Mouse (Mus musculus) adrenal gland, adult 8-10 months (tissue): Measurements from ENCODE around the gene Amotl2. TPM values are rescaled to one million over a fixed set of nuclear protein-coding genes. Genes with fewer than 3 reads are reported as not detected.

Source experiments
- DNase-seq: peaks from one replicate; pipeline ENCODE4 v3.0.0; 2022
- total RNA-seq, 4 experiments: library from RNA; stranded (reverse); gene quantifications; 2 replicates each; pipeline ENCODE4 v1.2.4; 2022

Gene Amotl2
- 100 to 1,000 TPM in 2 of 4 experiments, 10 to 100 TPM in 2; 77.4 to 388 (median 110) TPM for total RNA-seq

DNA sequence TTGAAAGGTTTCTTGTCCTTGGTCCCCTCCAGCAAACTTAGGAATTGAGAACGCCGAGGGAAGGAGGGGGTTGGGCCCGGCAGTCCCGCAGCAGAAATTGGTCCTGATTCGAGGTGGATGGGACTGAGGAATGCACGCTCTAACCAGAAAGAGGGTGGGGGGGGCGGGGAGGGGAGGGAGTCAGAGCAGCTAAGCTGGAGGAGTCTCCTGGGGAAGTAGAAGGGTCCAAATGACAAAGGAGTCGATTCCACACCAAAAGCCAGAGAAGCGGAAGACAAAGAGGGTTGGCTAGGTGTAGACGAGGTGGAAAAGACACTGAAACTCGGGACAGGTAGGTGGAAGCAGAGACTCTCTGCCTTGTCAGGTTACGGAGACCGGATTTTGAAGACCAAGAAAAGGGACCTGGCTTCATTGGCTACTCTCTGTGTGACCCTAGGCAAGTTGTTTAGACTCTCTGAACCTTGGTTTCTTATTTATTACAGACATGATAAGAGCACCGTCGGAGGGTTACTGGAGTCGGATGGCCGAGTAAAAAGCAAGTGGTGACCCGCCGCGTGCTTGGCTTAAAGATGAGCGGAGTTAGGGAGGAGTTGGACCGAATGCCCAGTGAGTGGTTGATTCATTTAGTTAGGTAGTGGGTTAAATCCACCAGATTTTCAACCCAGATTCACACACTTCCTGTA is at the start of gene Amotl2:
Amotl2 (plus strand) TSS at position 192 of the 683 bp plus-strand sequence.
- DNase-seq: no peak

DNA sequence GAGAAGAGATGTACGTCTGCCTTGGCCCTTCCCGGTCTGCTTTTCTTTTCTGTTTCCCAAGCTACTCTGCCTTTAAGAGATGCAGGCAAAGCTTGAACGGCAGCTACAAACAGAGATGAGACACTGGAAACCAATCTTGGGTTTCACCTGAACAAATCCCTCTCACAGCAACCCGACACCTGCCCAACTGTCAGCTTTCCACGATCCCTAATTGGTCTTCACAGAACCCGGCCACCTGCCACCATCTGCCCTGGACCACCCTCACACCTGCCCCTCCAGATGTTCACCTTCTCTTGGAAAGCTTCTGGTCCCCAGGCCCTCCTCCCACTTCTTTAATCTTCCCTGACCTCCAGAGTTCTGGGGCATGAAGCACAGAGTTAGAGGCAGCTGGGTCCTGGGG is 48.4 kb upstream of the Amotl2 start:
- DNase-seq: no peak

DNA sequence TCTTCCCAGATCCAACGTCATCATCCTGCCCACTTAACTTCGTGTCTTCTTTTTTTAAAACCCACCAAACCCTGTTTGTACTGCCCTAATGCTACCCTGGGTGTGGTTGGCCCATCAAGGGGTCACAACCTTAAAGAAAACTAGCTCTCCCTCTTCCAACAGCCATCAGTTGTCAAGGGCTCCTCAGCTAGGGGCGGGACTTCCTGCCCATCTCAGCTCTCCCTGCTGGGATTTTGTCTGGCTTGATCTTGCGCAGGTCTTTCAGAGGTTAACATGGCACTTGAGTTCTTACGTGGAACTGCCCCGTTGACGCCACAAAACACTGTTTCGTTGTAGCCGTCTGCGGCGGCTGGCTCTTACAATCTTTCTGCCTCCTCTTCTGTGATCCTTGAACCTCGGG is 47.6 kb upstream of the Amotl2 start:
- no peak for DNase-seq

DNA sequence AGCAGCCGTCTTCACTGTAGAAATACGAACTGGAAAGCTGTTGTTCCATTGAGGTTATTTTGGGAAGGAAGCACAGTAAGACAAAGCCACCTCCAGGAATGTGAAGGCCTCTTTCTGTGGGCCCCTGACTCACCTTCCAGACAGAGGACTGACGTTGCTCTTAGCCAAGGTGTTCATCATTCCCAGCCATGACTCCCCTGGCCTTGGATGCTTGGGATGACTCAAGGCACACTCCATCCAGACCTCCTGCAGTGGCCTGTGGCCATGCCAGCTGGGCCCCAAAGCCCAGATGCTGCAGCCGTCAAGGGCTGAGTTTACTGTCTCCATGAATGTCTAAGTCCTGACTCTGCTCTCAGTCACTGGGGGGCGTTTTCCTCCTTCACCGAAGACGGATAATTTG is 43.1 kb upstream of the Amotl2 start:
- DNase-seq: peak; percentile 49

DNA sequence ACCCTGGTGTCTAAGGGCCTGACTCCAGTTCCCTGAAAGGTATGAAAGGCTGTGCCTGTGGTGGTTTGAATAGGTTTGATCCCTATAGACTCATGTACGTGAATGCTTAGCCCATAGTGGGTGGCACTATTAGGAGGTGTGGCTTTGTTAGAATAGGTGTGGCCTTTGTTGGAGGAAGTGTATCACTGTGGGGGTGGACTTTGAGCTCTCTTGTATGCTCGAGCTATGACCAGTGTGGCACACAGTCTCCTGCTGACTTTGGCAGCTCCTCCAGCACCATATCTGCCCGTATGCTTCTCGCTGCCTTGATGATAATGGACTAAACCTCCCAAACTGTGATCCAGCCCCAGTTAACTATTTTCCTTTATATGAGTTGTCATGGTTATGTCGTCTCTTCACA is 40.5 kb upstream of the Amotl2 start:
- no peak for DNase-seq

DNA sequence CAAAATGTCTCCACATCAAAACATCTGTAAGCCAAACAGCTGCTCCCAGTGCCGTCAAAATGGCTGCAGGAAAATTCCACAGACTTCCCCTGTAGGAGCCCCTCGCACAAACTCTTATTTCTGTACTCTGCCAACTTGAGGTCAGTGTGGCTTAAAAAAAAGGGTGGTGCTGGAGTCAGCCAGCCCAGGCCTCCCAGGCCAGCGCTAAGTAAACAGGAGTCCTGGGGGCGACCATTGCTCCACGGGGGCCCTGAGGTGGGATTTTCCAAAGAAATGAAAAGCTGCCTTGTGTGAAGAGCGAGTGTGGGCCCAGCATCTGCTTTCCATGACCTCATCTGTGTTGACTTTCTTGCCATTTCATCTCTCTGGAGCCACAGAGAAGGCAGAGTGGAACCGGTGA is 35.0 kb upstream of the Amotl2 start:
- DNase-seq: no peak

DNA sequence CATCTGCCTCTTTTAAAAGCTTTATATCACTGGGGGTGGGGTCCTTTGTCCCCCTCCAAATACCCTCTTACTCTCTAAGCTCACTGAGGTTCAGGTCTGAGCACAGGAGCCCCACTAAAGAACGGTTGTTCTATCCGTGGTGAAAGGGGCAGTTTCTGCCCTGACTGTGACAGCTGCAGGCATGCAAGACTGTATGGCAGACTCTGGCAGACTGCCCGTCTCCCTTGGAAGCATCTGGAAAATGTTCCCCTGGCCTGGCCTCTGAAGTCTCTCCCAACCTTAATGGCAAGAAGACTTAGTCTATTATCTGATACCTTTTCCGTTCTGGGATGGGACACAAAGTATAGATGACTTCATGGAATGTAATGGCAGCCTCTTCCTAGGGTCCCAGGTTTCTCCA is 28.5 kb upstream of the Amotl2 start:
- no peak for DNase-seq

DNA sequence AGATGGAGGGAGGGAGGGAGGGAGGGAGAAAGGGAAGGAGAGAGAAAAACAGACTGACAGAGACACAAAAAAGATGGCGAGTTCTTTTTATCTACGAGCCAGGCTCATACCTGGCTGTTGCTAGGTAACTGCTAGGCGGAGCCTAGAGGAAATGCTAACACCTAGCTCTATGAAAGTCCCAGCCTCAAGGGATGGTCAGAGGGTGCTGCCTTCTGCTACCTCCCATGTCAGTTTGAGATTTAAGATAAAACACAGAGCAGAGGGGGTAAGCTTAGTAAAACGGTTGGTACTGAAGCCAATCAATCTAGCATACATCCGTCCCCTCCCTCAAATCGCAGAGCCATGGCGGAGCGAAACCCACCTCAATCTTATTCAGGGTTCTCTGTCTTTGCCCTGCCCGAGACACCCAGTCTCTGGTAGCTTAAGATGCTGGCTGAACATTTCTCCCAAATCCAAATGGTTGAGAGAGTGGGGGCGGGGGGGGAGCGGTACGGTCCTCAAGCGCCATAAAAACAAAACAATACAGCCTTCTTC is 27.0 kb upstream of the Amotl2 start:
- no peak for DNase-seq

DNA sequence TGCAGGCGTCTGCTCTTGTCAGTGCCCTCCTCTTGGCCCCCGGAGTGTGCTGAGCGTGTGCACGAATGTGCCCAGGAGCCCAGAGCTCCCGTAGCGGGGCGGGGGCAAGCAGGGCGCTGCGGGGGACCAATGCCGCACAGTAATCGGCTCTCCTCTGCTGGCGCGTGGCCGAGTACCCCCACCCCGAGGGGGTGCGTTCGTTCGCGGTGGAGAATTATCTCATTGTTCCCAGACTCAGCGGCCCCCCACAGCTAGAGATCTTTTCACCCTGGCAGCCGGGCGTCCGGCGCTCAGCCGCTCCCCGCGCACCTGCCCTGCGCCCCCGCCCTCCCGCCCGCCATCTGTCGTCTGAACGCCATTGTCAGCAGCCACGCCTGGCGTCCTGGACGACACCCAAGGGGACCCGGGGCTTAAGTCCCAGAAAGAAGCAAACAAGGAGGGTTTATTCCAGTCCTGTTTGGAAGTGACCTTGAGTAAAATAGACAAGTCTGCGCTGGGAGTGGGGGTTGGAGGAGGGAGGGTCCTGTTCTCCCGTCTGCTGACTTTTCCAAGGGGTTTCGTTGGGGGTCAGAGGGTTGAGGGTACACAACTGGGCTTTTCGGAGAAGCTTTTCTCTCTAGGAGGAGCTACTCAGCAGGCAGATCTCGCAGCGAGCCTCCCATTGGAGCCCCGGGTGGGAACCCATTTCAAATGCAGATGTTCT is 26.4 kb upstream of the Amotl2 start:
- no peak for DNase-seq

DNA sequence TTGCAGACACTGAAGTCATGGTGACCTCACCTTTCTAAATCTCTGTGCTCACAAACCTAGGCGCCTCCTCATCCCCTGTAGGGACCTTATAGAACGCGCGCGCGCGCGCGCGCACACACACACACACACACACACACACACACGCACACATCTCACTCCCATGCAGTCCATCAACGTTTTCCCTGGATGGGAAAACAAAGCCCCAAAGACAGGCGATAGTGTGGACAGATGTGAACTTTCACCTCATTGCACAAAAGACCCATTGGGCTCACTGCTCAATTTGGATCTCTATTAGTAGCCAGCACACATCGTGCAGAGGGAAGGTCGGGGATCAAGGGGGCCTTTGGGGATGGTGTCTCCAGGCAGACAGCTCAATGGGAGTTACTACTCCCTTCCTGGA is 25.6 kb upstream of the Amotl2 start:
- DNase-seq: no peak

DNA sequence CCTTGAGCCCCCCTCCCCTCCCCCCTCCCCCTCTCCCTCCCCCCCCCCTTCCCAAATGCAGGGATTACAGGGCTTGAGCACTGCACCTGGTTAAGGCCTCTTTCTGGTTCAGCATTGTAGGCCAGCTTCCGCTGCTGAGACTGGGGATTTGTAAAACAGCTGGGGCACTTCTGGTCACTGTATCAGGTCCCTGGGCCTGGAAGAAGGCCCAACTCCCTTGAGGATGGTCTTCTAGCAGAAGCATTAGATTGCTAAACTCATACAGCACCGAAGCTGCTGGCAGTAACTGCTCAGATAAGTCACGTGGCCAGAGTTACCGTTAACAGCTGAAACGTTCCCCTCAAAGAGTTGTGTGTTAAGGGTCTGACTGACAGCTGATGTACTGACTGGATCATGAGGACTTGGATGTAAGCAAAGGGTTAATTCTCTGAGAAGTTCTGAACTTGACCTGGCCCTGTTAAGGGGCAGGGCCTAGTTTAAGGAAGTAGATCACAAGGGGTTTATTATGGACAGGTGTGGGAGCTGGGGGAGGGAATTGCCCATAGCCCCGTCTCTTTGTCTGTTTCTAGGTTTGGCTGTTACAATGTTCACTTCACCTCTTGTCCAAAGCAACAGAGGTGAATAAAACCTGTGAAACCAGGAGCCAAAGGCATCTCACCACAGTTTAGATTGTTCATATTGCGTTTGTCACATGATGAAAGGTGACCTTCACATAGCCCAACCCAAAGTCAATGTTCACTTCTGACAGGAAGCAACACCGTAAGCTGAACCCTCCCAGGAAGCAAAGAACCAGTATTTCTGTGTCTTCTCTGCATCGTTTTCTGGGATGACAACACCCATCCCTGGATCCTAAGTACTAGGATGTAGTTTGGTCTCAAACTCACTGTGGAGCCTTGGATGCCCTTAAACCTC is 23.7 kb upstream of the Amotl2 start:
- DNase-seq: no peak

DNA sequence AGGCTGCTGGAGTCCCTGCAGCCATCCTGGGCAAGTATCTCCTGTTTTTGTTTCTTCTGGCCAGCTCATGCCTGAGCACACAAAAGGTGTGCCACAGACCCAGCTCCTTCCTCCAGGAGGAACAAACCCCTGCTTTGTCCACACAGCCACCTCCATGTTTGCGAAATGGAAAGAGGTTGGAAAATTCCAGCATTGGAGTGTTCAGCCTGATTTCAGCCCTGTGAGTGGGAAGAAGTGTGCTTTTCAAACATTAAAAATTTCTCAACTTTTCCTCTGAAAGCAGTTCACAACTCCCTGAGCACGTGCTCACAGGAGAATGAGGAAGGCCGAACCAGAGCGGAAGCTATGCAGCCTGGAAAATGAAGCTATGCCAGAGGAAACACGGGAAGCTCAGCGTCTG is 15.4 kb upstream of the Amotl2 start:
- DNase-seq: no peak

DNA sequence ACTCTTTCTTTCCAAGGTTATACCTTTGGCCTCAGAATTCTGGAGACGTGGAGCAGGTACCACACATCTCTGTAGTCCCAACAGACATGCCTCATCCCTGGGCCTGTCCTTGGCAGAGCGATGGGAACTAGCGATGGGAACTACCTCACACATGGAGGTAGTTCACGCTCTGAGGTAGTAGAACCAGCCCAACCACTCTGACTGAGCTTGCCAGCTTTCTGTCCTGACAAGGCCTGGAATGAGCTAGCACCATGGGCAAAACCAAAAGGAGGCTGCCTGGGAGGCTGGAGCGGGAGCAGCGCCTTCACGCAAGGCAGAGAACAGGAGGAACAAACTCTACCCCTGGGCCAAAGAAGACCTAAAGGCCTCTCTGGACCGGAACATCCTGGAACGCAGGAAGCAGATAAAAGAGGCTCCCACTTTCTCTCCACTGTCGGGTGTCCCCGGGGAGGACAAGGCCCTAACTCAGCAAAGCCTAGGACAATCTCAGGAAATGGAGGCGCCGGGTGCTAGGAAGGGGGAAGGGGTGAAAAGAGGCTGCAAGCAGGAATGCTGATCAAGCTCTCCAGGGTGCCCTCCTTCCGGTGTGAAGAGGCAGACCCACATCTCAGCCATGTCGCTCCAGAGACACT is 6.9 kb upstream of the Amotl2 start:
- DNase-seq: no peak

DNA sequence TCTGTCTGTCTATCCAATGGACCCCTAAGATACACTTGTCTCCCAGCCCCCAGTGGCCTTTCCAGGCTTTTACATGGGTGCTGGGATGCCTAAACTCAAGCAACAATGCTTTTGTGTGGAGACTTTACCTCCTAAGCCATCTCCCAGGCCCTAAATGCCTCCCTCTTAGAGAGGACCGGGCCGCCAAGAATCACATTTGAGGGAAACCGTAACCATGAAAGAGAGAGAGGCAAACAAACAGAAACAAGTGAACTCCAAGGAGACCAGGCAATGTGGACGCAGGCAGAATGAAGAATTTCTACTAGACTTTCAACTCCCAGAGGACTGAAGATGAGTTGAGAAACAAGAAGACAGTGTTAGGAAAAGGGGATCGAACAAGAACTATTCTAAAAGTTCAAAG is 6.0 kb upstream of the Amotl2 start:
- no peak for DNase-seq

DNA sequence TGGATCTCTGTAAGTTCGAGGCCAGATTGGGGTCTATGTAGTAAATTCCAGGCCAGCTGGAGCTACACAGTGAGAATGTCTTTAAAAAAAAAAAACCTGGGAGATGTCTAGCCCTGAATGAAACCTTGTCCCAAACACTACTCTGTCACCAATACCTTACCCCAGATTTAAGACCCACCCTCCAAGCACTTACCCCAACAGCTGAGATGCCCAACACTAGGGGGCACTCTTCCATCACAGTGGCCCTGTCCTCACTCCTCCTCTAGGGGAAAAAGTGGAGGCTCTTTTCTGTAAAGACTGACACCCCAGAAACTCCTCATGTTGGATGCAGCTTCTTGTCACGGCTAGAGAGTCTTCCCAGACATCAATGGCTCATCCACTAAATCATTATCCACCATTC is 2.7 kb upstream of the Amotl2 start:
- DNase-seq: peak; percentile 45

DNA sequence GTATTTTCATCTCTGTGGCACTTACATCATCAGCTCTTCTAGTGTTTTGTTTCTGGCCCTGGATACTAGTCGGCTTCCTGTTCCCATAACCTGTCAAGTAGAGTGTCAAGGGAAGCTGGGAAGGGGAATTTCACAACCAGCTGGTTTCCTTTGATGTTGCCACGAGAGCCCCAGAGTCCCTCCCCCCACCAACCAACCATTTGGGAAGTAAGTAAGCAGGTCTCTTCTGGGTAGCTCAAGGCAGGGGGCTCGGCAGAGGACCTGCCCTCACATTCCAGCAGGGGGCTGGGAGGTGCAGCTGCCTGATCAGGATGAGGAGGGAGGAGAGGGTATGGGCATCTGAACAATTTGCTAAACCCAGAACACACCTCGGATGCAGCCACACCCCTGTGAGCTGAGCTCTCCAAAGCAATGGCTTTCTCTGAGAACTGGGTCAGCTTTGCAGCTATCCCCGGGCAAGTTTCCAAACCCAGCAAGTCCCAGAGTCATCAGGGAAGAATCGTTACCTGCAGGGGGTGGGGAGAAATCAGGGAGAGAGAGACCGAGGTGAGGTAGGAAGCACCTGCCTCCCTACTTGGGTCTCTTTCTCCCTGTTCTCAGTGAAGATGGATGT is 1.5 kb upstream of the Amotl2 start:
- peak; percentile 45 for DNase-seq

DNA sequence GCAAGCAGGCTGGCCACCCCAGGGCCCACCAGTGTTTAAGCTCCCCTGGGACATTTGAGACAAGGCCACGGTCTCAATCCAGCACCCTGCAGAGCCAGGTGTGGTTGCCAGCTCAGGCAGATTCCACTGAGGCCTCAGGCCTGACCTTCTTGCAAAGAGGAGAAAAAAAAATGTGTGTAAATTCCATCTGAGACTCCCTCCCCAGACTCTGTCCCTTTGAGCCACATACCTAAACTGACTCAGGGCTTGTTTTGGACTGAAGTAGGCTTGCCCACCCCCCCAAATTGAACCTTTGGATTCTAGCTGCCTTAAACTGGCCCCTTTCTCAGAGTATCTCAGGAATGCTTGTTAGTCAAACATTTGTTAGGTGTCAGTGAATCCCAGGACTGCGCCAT is 969 bp upstream of the Amotl2 start:
- DNase-seq: no peak

DNA sequence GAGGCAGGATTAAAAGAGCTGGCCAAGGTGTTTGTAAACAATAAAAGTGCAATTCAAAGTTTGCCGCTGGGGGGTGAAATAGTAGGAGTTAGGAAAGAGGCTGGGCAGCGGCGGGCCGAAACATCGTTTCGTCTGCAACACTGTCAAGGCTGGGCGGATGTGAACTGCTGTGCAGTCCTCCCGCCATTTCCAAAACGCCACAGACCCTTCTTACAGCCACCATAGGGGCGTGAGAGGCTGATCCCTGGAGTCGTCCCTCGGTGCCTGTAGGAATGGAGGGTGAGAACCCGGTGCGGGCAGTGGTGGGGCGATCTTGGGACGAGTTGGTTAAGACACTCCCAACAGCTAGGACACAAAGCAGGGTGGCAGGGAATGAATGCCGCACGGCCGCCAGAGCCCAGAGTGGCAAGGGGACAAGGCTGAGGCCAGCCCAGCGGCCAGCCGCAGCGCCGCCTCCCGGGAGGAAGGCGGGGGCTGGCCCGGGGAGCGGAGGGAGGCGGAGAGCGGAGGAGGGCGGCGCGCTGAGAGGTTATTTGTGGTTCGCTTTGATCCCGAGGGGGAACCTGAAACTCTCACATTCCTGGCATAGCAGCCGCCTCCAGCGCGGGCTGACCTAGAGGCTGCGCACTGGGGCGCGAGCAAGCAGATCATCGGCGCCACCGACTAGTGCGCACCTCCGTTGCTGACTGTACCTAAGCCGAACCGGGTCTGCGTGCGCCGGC is 853 bp downstream of the Amotl2 start:
- DNase-seq: peak; percentile 94

DNA sequence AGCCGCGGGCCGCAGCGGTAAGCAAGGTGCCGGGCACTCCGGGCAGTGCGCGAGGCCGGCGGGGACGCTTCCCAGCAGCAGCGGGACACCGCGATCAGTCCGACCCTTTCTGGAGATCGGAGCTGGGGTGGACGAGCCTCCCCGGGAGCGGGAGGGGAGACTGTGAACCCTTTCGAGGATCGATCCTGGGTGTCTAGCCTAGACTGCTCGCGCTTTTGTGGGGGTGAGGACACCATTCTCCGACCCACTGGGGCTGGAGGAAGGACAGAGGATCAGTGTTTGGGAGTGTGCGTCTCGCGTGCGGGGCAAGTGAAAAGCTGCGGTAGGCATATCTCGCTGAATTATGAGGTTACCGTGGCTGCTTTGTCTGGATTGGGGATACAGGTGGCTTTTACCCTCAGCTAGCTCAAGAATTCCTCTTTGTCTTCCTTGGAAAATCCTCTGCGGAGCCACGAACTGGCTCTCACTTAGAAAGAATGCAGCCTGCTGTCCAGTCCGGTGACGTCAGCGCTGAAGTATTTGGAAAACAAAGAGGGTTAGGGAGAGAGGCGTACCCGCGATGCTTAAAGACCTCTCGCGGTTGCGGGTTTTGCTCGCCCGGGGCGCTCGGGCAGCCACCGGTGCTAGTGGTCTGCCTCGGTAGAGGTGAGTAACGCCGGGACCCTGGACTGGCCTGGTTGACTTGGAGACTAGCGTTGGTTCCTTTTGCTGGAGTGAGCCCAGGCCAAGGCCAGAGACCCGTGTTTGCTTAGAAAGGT is 1.6 kb downstream of the Amotl2 start:
- DNase-seq: peak; percentile 82

DNA sequence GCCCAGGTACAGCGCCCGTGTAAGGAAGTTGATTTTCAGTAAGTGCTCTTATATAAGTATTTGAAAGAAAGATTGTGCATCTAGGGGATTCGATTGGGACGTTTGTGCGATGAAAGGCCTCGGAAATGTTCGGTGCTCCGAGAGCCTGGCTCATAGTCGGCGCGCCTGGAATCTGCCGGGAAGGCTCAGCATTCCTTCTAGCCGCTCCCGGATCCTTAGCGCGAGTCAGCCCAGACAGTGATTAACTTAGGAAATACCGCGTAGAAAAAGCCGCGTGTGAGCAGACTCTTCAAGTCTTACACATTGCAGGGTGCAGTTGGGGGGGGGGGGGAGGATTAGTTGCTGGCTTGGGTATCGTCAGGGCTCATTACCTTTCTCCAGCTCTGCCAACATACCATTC is 2.2 kb downstream of the Amotl2 start:
- peak; percentile 30 for DNase-seq

DNA sequence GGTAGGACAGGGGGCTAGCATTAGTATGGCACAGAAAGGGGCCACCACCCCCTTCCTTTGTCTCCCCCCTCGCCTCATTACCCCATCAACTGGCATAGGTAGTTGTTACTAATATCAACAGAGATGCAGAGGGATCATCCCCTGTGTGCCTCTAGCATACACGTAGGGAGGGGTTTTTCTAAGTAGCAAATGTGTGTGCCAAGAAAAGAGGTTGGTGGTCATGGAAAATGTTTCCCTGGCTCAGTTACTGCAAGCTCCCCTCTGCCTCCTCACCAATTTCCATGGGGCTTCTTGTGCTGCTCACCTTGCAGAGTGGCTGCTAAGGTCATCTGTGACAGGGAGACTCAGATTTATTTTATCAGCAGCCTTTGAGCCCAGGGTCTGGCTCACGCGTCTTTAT is 2.6 kb downstream of the Amotl2 start:
- peak; percentile 26 for DNase-seq
